Mouse (Mus musculus): ENCODE measurements around the gene Crhbp. TPM values are rescaled to one million over a fixed set of nuclear protein-coding genes. Genes with fewer than 3 reads are reported as not detected.
A peak's percentile ranks its signal among the peaks of the same experiment; 100 is the strongest.

Crhbp gene
- total and polyA plus RNA-seq, 3 experiments = not detected

GRCm38 (mm10) chr13:95412257-95412656 is 32.5 kb downstream of the Crhbp start:
- no peaks in the 10 kb centered on the region for H3K27me3 ChIP-seq (ENCODE audit: control insufficient read depth, insufficient read depth, low read length)

GRCm38 (mm10) chr13:95393242-95393641 is 51.5 kb downstream of the Crhbp start:
- no peak overlapping the region for H3K27ac ChIP-seq
- H3K27me3 ChIP-seq (ENCODE audit: control insufficient read depth, insufficient read depth, low read length) = no peaks in the 10 kb centered on the region
- H3K4me1 ChIP-seq (ENCODE audit: control insufficient read depth, insufficient read depth, low read length) = no peaks in the 10 kb centered on the region
- H3K79me2 ChIP-seq (replicated peaks; ENCODE audit: control insufficient read depth, insufficient read depth, low read length) = no peaks in the 10 kb centered on the region
- no peak overlapping the region for H3K4me3 ChIP-seq
- no peak overlapping the region for H3K9ac ChIP-seq (ENCODE audit: low read depth, low read length)
- TF ChIP-seq CTCF (IDR thresholded peaks at IDR 0.05) (no peak), POLR2A (IDR thresholded peaks at IDR 0.05; ENCODE audit: insufficient read depth, low read depth, low read length) (no peak), EP300 (IDR thresholded peaks at IDR 0.05; ENCODE audit: insufficient read depth, low read depth, low read length) (no peak)
- WGBS = 89% methylated on average over 7 of the region's 7 CpGs
- H3K36me3 ChIP-seq (ENCODE audit: control insufficient read depth, insufficient read depth, low read length) = no peaks in the 10 kb centered on the region
- intact Hi-C loops (cut with DNase I) = no loop called here
- DNase-seq = no peak

More at GRCm38 (mm10) chr13:95412257-95412656, 32.5 kb downstream of the Crhbp start:
- 20% methylated on average over 2 of the region's 2 CpGs for WGBS
- Histone ChIP-seq H3K27ac (no peak overlapping the region), H3K9ac (ENCODE audit: low read depth, low read length) (no peak overlapping the region), H3K36me3 (ENCODE audit: control insufficient read depth, insufficient read depth, low read length) (no peaks in the 10 kb centered on the region), H3K4me3 (no peak overlapping the region), H3K79me2 (replicated peaks; ENCODE audit: control insufficient read depth, insufficient read depth, low read length) (no peaks in the 10 kb centered on the region), H3K4me1 (ENCODE audit: control insufficient read depth, insufficient read depth, low read length) (no peaks in the 10 kb centered on the region)
- TF ChIP-seq CTCF (IDR thresholded peaks at IDR 0.05) = no peak
- TF ChIP-seq EP300 (IDR thresholded peaks at IDR 0.05; ENCODE audit: insufficient read depth, low read depth, low read length) = no peak
- no peak for TF ChIP-seq POLR2A (IDR thresholded peaks at IDR 0.05; ENCODE audit: insufficient read depth, low read depth, low read length)
- intact Hi-C loops (cut with DNase I) = no loop called here
- no peak for DNase-seq

- Histone ChIP-seq H3K79me2 (replicated peaks; ENCODE audit: control insufficient read depth, insufficient read depth, low read length) (no peaks in the 10 kb centered on the region), H3K27ac (no peak overlapping the region), H3K36me3 (ENCODE audit: control insufficient read depth, insufficient read depth, low read length) (no peaks in the 10 kb centered on the region), H3K27me3 (ENCODE audit: control insufficient read depth, insufficient read depth, low read length) (no peaks in the 10 kb centered on the region), H3K4me3 (no peak overlapping the region), H3K9ac (ENCODE audit: low read depth, low read length) (no peak overlapping the region), H3K4me1 (ENCODE audit: control insufficient read depth, insufficient read depth, low read length) (no peaks in the 10 kb centered on the region)
- TF ChIP-seq CTCF (IDR thresholded peaks at IDR 0.05) (peak; percentile 98; the same call in 1 of the 2 replicates), POLR2A (IDR thresholded peaks at IDR 0.05; ENCODE audit: insufficient read depth, low read depth, low read length) (no peak), EP300 (IDR thresholded peaks at IDR 0.05; ENCODE audit: insufficient read depth, low read depth, low read length) (peak; percentile 72; the same call in 1 of the 2 replicates)
- 32% methylated on average over 24 of the region's 24 CpGs for WGBS
- intact Hi-C loops (cut with DNase I) = loop anchor here (1.0 kb wide), 2 partner anchors 91 to 330 kb away; no protein-coding TSS in a partner anchor
- DNase-seq = peak; percentile 62 to 78
These were observed 54.6 kb downstream of the Crhbp start for GRCm38 (mm10) chr13:95389866-95390865.

GRCm38 (mm10) chr13:95388226-95388625 is 56.5 kb downstream of the Crhbp start:
- Histone ChIP-seq H3K27ac (no peak overlapping the region), H3K79me2 (replicated peaks; ENCODE audit: control insufficient read depth, insufficient read depth, low read length) (no peaks in the 10 kb centered on the region), H3K36me3 (ENCODE audit: control insufficient read depth, insufficient read depth, low read length) (no peaks in the 10 kb centered on the region), H3K4me3 (no peak overlapping the region), H3K9ac (ENCODE audit: low read depth, low read length) (no peak overlapping the region), H3K27me3 (ENCODE audit: control insufficient read depth, insufficient read depth, low read length) (no peaks in the 10 kb centered on the region), H3K4me1 (ENCODE audit: control insufficient read depth, insufficient read depth, low read length) (no peaks in the 10 kb centered on the region)
- WGBS = 75% methylated on average over 5 of the region's 5 CpGs
- intact Hi-C loops (cut with DNase I) = no loop called here
- TF ChIP-seq POLR2A (IDR thresholded peaks at IDR 0.05; ENCODE audit: insufficient read depth, low read depth, low read length) (no peak), CTCF (IDR thresholded peaks at IDR 0.05) (no peak), EP300 (IDR thresholded peaks at IDR 0.05; ENCODE audit: insufficient read depth, low read depth, low read length) (no peak)
- no peak for DNase-seq

- intact Hi-C loops (cut with DNase I) = no loop called here
These were observed 62.3 kb downstream of the Crhbp start for GRCm38 (mm10) chr13:95382418-95382817.

More at GRCm38 (mm10) chr13:95382418-95382817, 62.3 kb downstream of the Crhbp start:
- Histone ChIP-seq H3K36me3 (ENCODE audit: control insufficient read depth, insufficient read depth, low read length) (no peaks in the 10 kb centered on the region), H3K4me3 (no peak overlapping the region), H3K27me3 (ENCODE audit: control insufficient read depth, insufficient read depth, low read length) (no peaks in the 10 kb centered on the region), H3K4me1 (ENCODE audit: control insufficient read depth, insufficient read depth, low read length) (peaks cover 2% of the 10 kb centered on the region; the same call in 1 of the 2 replicates), H3K27ac (no peak overlapping the region), H3K79me2 (replicated peaks; ENCODE audit: control insufficient read depth, insufficient read depth, low read length) (no peaks in the 10 kb centered on the region), H3K9ac (ENCODE audit: low read depth, low read length) (no peak overlapping the region)
- DNase-seq = no peak
- TF ChIP-seq EP300 (IDR thresholded peaks at IDR 0.05; ENCODE audit: insufficient read depth, low read depth, low read length) (no peak), CTCF (IDR thresholded peaks at IDR 0.05) (no peak), POLR2A (IDR thresholded peaks at IDR 0.05; ENCODE audit: insufficient read depth, low read depth, low read length) (no peak)
- WGBS = 23% methylated on average over 5 of the region's 5 CpGs

Other genes starting within 250 kb of the Crhbp start
- 1 to 10 TPM; 2.6 to 5.0 TPM for gene Pde8b, start 194.6 kb downstream of the Crhbp start, total RNA-seq (2021)
- 1.7 and 2.7 TPM in 2 replicates for gene Pde8b, start 194.6 kb downstream of the Crhbp start, polyA plus RNA-seq (2012; rRNA removed)
- gene Zbed3, start 121.3 kb downstream of the Crhbp start, total RNA-seq (2021) = 10 to 100 TPM; 14.6 to 15.4 TPM
- gene Zbed3, start 121.3 kb downstream of the Crhbp start, polyA plus RNA-seq (2012; rRNA removed) = 21.0 and 26.6 TPM in 2 replicates
- 10 to 100 TPM; 21.8 to 24.1 TPM for gene Aggf1, start 69.6 kb downstream of the Crhbp start, total RNA-seq (2021)
- gene Aggf1, start 69.6 kb downstream of the Crhbp start, polyA plus RNA-seq (2012; rRNA removed) = 9.3 and 13.9 TPM in 2 replicates
- not detected for gene S100z, start 33.8 kb upstream of the Crhbp start, total RNA-seq (2021)
- not detected in 2 replicates for gene S100z, start 33.8 kb upstream of the Crhbp start, polyA plus RNA-seq (2012; rRNA removed)
- under 1 TPM; 0.41 to 0.63 TPM for gene F2rl1, start 80.3 kb upstream of the Crhbp start, total RNA-seq (2021)
- gene F2rl1, start 80.3 kb upstream of the Crhbp start, polyA plus RNA-seq (2012; rRNA removed) = 0.91 and 1.2 TPM in 2 replicates
- gene F2r, start 173.6 kb upstream of the Crhbp start, total RNA-seq (2021) = 10 to 100 TPM; 23.6 to 23.8 TPM
- 19.3 and 20.4 TPM in 2 replicates for gene F2r, start 173.6 kb upstream of the Crhbp start, polyA plus RNA-seq (2012; rRNA removed)

All from heart, adult 2 months (tissue).